Mouse (Mus musculus) bone marrow, adult 2 months (tissue): Measurements from ENCODE around the gene Rsl24d1.

Experiments used
- CTCF ChIP-seq: fragments of 200-500 bp; IDR thresholded peaks from 2 replicates; pipeline ENCODE4 v1.5.1; 2011; ENCODE audit warnings: low read length, control low read depth; ENCODE audit not compliant: control insufficient read depth, insufficient read depth
- POLR2A ChIP-seq: fragments of 200-500 bp; IDR thresholded peaks from 2 replicates; pipeline ENCODE4 v1.6.1; 2011; ENCODE audit warnings: low read depth, mild to moderate bottlenecking, control low read depth, low read length, borderline replicate concordance; ENCODE audit not compliant: control insufficient read depth

- TF ChIP-seq CTCF (no peak), POLR2A (no peak)
Measured at GRCm38 (mm10) chr9:73063621-73064290, 49.5 kb upstream of the Rsl24d1 start.
